Mouse (Mus musculus) T-cell, adult 2 months (primary cell): ENCODE measurements around the gene Ccnb1.
"Not testable (repeated sequence)": the region's sequence is repeated elsewhere in the genome, so short reads cannot be mapped to it uniquely, and the experiment has no call there.

ENCODE experiments used
- DNase-seq: peaks from one replicate; pipeline ENCODE4 v3.0.0; 2022; ENCODE audit warnings: low spot score

Gene Ccnb1

DNA sequence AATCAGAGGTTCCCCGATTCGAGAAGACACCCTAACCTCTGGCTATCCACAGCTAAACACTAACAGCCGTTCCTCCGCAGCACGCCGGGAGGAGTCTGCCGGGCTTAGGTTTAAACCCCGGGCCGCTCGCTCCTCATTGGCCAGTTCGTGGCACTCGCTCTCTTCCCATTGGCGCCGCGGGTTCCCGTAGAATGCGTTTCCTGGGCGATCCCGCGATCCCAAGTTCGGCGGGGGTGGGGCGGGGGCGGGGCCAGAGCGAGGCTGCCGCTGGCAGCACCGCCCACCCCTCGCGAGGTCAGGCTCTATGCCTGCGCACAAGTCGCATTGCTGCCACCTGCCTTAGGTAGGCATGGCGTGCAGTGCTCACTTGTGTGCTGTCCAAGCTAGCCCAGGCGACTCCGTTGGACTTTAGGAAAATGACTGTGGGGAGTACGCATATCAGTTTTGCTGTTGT, at the start of gene Ccnb1:
Ccnb1 (minus strand) TSS at position 157 of the 454 bp plus-strand sequence.
- DNase-seq = peak; percentile 83

DNA sequence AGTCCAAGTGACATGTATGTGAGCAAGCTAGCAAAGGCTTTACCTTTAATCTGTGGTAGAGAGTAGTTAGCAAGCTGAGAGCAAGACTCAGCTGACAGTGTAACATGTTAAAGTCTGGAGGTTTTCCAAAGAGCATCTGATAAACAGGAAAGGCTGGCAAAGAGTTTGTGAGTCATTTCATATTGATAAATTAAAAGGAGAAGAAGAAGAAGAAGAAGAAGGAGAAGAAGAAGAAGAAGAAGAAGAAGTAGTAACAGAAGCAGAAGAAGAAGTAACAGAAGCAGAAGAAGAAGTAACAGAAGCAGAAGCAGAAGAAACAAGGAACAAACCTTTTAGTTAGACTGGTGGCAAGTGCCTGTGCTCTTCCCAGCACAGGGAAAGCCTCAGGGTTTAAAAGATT, 48.4 kb upstream of the Ccnb1 start:
- no peak for DNase-seq

DNA sequence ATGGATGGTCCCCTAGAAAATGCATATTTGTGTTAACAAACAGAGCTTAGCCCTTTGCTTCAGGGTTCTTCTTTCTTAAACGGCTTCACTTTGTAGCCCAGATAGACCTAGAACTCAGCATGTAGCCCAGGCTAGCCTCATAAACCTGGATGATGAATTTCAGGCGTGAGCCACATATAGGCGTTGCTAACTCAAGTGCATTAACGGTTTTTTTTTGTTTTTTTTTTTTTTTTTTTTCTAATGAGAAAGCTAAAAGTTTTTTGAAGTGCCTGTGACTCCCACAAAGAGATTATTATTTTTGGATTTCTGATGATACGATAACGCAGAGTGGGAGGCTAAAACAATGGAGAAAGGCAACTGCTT, 47.3 kb upstream of the Ccnb1 start:
- no peak for DNase-seq

DNA sequence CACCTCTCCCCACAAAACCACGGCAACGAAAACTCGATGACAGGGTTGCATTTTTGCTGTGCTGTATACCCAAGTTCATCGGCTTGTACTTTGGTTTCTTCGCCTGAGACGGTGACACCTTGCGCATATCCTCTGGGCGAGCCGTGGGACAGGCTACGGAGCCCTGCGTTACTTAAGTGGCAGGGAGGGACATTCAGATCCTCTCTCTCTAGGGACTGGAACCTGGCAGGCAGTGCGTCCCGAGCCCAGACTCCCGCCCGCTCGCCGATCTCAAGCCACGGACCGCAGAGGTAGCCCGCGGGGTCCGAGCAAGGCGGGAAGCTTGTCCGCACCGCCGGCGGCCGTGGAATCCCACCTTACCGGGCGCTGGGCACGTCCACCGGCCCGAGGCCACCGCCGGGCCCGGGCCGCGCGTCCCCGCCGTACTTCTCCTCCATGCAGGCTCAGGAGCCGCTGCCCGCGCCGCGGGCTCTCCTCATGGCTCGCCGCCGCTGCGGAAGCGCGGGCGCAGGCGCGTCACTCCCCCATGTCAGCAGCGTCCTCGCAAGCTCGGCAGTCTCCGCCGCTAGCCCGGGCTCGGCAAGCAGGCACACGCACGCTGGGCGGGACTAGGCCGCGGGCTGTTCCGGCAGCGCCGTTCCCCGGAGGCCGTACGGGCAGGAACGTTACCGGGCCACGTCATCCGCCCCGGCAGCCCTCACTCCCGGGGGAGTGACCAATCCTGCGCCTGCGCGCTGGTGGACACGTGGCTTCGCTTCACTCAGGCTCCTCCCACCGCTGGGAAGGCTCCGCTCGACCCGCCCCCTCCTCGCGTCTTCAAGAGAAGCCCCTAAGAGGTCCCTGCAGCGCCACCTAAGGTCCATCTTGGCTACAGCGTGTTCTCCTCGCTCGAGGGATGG, 46.6 kb upstream of the Ccnb1 start, which contains the start of gene Slc30a5:
Slc30a5 (minus strand) TSS at position 687 of the 899 bp plus-strand sequence.
- DNase-seq = peak; percentile 99

DNA sequence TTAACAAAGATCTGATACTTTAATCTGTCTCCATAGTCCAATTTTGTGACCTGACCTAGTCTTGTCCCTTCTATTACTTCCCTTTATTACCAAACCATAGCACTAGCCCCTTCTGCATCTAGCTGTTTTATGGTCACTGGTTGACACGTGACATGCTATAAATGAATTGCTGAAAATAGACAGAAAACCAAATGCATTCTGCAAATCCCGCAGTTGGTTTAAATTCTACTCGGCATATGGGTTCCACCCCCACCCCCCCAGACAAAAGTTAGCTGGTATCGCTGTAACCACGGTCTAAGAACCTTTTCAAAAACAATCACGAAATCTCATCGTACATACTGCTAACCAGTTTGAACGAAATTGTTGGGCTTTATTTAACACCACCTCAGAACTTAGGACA, 45.8 kb upstream of the Ccnb1 start:
- DNase-seq = no peak

DNA sequence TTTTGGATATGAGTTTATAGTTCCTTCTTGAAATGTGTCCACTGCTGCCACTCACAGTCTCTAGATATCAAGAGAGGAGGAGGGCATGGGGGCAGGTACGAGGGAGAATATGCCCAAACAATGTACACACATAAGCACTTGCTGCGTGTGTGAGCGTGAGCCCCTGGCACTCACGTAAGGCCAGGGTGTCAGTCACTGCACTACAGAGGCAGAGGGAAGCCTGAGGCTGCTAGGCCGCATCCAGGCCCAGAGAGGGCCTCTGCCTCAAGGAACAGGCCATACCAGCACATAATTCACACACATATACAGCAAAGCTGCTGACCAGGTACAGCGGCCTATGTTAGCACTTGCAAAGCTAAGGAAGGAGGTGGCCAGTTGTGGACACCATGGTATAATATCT, 44.8 kb upstream of the Ccnb1 start:
- no peak for DNase-seq

DNA sequence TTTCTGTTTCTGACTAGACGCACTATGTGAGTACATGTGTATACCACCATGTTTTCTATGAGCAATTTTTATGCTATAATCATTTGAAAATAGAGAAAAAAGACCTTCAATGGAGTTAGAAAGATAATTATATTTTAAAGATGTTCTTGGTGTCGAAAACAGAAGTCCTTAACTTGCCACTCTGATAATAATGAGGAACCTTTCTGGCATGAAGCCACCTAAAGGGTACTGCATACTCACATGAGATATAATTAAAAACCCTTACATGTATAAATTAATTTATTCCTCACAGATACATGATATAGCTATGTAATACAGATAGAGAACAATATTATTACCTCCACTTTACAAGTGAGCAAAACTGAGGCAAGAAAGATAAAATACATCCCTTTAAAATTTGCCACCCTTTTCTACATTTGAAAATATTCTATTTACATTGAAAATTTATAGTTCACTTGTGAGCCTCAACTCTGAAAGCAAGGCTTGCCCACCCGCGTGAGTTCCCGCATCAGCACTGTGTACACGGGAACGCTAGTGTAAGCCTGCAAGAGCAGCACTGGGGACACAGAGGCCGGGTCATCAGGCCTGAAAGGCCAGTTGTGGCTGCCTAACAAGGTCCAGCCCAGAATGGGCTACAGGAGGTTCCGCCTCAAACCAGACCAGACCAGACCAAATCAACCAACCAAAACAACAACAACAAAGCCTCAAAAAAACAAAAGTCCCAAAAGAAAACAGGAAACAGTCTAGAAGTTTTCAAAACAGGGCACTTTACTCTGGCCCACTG, 39.4 kb upstream of the Ccnb1 start:
- DNase-seq = no peak

DNA sequence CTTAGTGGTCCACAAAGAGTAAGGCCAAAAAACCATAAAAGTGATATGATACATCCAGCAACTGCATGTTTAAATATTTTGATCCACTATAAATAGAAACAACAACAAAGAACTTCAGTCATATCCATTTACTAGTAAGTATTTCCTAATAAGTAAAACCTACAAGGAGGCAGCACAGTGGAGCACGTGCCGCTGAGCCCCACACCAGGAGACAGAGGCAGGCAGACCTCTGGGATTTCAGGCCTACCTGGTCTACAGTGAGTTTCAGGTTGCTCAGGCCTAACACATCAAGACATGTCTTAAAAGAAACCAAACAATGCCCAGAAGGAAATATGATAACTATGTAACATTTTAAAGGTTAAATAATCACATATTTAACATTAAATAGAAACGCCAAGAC, 38.5 kb upstream of the Ccnb1 start:
- DNase-seq = no peak

DNA sequence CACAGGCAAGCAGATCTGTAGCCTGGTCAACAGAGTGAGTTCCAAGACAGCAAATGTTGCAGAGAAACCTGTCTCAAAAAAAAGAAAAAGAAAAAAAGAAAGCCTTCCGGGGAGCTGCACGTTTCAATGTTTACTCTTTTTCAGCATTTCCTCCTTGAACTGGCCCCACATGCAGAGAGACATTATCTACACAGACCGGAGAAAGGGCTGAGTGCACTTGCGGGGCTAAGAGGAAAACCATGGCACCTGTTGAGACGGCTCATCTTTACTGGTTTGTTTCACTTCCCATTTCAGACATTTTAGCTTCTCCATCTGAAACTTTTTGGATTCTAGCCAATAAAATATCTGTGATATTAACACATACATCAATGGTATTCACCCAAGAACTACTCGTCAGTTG, 37.9 kb upstream of the Ccnb1 start:
- DNase-seq = no peak

DNA sequence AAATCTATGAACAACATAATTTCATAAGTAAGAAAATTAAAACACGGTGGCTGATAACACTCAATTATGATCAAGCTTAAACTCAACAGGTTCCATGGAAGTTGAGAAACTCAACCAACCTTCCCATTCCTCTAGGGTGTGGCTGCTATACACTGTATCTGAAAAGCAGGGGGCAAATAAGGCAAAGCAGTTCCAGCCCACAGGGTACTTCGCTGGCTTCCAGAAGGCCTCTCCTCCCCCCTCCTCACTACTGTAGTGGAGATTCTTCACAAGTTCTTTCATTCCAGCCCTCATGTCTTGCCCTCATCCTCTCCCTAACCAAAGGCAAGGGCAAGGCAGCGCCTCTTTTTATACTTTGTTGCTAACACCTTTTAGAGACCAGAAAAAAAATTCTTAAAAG, 37.5 kb upstream of the Ccnb1 start:
- DNase-seq = no peak

DNA sequence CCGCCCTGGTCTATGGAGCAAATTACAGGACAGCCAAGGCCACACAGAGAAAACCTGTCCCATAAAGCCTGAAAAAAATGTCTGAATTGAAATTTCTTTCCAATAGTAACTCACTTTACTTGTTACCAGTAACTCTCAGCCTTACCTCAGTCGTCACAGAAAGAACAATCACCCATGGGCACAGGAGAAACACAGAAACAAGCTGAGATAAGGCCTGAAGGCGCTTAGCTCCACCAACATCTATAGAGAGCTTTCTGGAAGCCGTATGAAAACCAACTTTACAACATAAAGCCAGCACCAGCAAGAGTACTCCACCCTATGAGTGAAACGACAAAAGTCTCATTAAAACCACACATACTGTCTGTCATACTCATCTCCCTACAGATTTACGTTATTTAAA, 28.1 kb upstream of the Ccnb1 start:
- no peak for DNase-seq

DNA sequence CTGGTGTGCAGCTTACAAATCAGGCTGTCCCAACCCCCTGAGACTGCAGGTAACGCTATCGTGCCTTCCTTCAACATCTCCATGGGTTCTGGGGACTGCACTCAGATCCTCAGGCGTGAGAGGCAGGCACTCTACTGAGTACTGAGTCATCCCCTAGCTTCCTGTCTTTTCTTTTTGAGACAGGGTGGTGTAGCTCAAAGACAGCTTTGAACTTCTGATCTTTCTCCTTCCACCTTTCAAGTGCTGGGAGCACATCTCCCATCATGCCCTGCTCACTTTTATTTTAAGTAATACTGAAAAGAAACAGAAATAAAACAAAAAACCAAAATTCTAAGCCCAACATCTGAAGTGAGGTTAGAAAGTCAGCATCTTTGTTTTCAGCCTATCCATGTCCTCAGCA, 19.4 kb upstream of the Ccnb1 start:
- peak; percentile 32 for DNase-seq

DNA sequence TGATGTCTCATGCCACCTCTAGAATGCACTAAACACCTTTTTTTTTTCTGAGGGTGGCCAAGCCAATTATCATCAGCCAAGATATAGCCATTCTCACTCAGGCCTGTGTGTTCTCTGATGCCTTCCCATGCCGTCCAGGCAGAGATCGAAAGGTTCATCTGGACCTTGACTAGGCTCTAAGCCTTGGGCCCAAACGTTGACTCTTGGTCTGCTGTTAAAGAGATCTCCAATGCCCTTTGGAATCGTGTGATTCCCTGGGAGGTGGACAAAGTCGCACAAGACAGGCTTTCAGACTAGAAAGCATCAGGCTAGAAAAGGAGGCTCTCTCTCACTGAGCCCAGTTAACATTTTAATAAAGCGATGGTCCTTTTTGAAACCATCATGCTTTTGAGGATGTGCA, 10.8 kb upstream of the Ccnb1 start:
- no peak for DNase-seq

DNA sequence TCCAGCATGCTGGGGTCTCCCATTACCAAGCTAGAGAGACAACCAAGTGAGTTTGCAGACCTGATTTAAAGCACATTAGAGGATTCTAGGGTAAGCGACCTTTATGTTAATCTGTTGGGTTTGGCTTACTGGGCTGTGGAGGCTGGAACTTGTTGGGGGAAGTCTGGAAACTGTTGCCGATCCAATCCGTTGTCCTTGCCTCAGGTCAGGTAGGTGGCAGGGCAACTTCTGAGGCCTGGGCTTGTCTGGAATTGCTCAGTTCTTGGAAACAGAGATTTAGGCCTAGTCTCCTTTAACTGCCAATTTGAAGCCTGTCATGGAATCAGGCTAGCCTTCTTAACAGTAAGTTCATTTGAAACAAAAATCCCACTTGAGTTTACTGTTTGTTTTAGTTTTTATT, 2.7 kb upstream of the Ccnb1 start:
- DNase-seq = no peak

DNA sequence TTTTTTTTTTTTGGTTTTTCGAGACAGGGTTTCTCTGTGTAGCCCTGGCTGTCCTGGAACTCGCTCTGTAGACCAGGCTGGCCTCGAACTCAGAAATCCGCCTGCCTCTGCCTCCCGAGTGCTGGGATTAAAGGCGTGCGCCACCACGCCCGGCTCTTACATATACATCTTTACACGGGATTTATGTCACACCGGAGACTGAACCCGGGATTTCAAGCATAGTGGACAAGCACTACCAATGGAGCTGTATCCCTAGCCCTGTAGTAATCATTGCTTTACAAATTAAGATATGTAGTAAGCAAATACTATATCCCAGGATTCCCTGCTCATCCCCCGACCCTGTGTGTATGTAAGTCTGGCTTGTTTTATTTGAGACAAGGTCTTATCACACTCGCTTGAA, 1.7 kb upstream of the Ccnb1 start:
- DNase-seq = not testable (repeated sequence)

DNA sequence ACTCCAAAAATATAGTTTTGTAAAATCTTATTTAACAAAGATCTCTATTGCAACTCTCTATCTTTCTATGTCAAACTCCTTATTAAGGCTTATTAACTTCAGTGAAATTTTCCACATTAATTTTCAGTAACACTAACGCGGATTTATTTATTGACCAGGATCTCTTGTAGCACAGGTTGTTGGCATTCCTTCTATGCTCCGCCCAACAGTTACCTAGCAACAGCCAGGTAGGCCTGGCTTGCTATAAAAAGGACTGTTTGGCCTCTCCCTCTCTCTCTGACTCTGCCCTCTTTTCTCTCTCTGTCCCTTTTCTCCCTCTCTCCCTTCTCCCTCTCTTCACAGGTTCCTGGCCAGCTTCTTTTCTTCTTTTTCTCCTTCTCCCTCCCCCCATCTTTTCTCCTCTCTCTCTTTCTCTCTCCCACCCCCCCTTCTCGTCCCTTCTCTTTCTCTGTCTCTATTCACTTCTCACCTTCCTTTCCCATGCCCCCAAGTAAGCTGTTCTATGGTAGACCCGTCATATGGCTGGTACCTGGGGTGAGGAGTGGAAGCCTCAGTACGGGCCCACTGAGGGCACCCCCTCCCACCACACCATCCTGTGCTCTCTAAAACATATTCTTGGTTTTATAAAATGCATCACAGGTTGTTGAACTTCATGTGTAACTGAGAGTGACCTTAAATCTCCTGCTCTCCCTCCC, 1.1 kb upstream of the Ccnb1 start:
- DNase-seq = no peak

DNA sequence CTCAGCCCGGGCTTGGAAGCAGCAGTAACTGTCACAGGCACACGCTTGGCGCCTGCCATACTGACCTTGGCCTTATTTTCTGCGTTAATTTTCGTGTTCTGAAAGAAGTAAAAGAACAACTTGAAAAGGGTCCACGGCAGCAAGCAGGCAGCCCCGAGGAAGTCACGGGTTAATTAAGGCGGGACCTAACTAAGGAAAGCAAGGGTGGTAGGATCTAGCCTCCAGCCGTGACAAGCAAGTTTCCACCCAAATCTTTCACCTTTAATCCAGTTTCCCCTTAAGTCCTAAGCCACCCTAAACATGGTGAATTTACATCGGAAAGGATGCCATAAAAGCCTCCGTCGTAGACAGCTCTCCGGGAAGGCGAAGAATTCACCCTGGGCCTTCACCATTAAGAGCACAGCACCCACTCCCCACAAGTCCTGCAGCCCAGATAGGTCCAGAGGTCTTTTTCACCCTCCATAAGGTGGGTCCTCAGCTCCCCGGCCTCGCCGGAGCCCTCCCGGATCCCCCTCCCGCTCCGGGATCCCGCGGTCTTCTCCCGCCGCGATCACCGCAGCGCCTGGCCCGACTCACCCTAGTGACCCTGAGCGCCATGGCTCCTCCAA, 460 bp downstream of the Ccnb1 start:
- DNase-seq = peak; percentile 12

DNA sequence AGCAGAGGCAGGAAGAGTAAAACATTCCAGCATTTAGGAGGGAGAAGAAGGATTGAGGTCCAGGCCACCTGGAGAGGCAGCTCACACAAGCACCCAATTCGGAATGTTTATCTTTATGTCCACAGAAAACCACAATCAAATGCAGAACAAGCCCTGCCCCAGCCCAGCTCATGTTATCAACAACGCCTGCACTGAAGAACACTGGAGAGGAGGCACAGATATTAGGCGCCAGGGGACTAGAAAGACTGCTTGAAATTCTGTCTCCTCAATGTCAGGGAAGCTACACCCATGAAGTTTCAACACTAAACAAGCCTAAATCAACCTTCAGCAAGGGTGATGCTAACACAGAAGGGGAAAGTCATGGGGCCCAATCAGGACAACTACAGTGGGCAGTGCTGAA, 8.9 kb downstream of the Ccnb1 start:
- no peak for DNase-seq

DNA sequence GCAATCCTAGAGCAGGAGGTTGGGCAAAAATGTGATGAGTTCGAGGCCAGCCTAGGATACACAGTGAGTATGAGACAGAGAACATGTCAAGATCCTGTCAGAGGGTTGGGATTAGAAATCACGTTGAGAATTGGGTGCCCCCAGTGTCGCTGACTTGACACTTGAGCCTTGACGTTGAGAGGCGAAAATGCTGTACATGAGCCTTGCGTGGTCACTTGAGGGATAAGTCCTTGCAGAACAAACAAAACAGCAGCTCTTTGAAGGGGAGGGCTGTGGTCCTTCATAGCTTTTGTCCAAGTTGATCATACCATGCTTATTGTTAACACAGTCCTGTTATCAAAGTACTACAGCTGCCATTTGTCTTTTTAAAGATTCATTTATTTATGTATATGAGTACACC, 9.7 kb downstream of the Ccnb1 start:
- DNase-seq = no peak

DNA sequence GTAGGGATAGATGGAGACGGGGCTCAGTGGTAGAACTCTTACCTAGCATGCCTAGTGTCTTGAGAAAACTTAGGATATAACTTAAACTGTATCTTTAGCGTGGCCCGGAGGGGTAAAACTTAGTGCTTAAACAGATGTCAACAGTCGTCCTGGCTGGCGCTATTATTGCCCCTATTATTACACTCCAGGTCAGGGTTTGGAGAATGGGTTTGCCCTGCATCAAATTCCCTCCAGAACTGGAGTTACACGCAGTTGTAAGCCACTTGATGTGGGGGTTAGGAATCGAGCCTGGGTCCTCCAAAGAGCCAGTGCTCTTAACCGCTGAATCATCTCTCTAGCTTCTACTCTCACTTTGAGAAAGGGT, 10.3 kb downstream of the Ccnb1 start:
- no peak for DNase-seq

DNA sequence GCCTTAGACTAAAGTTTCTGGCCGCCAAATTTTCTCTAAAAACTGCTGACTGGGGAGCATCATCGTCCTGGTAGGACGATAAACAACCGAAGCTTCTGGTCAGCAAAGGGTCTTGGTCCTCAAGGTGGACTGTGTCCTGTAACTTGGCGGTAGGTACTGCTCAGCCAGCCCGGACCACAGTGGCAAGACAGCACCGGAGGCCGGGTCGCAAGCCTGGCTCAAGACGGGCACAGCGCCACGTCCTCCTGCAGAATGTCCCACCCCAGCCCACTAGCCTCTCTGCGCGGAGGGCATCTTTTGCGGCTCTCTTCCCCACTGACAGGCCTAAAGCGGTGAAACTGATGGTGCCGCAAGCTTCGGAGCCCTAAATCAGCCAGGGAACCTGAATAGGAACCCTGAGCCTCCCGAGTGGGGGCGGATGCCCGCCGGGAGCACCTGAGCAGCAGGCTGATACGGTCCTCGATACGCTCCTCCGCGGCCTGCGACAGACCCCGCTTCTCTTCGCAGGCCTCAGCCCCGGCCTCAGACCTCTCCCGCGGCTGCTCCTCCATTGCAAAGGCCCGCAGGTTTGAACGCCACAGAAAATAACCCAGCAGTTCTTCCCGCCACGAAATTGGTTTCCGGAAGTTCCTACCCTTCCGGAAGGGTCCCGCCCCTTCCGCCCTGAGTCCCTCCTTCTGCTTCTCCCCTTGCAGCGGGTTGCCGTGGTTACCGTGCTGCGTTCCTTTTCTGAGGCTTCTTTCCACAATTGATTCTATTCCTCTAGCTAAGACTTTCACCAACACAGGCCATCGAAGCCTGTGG, 10.9 kb downstream of the Ccnb1 start, which contains the start of gene Cenph:
Cenph (minus strand) TSS at position 648 of the 804 bp plus-strand sequence.
- DNase-seq = peak; percentile 83
